Mouse (Mus musculus) heart, postnatal 0 days (tissue): Measurements from ENCODE around the gene Vwce. TPM values are rescaled to one million over a fixed set of nuclear protein-coding genes. Genes with fewer than 3 reads are reported as not detected.

Source experiments
- ATAC-seq: fragments of 200-750 bp; cut with Nextera tagmentation; 2 replicates; pipeline ENCODE4 v1.8.0; 2017; ENCODE audit warnings: low read depth, moderate number of reproducible peaks, moderate library complexity; ENCODE audit not compliant: insufficient read depth
- DNase-seq: peaks from one replicate; pipeline ENCODE4 v3.0.0-alpha.2; 2016; ENCODE audit warnings: low spot score
- H3K27ac ChIP-seq: fragments of 300-500 bp; sonication (generic); 2 replicates; pipeline ENCODE4 v1.5.1; 2014; ENCODE audit warnings: low read depth, mild to moderate bottlenecking
- H3K27me3 ChIP-seq: fragments of 300-500 bp; sonication (generic); 2 replicates; pipeline ENCODE4 v1.6.1; 2014; ENCODE audit warnings: low read length, mixed read lengths; ENCODE audit not compliant: control insufficient read depth, insufficient read depth
- H3K36me3 ChIP-seq: fragments of 300-500 bp; sonication (generic); replicated peaks from 2 replicates; pipeline ENCODE4 v1.6.1; 2014; ENCODE audit warnings: low read length, mixed read lengths; ENCODE audit not compliant: control insufficient read depth, insufficient read depth
- H3K4me1 ChIP-seq: fragments of 300-500 bp; sonication (generic); 2 replicates; pipeline ENCODE4 v1.6.1; 2014; ENCODE audit warnings: antibody characterized with exemption; ENCODE audit not compliant: control insufficient read depth, insufficient read depth
- H3K4me2 ChIP-seq: fragments of 300-500 bp; sonication (generic); 2 replicates; pipeline ENCODE4 v1.6.1; 2014; ENCODE audit warnings: low read depth, mild to moderate bottlenecking, low read length, moderate library complexity
- H3K4me3 ChIP-seq: fragments of 300-500 bp; sonication (generic); 2 replicates; pipeline ENCODE4 v1.5.1; 2014; ENCODE audit warnings: low read depth, low read length
- H3K9ac ChIP-seq: fragments of 300-500 bp; sonication (generic); replicated peaks from 2 replicates; pipeline ENCODE4 v1.6.1; 2014; ENCODE audit warnings: low read depth, low read length, mixed read lengths
- H3K9me3 ChIP-seq: fragments of 300-500 bp; sonication (generic); replicated peaks from 2 replicates; pipeline ENCODE4 v1.6.1; 2016; ENCODE audit warnings: low read length; ENCODE audit not compliant: control insufficient read depth
- CTCF ChIP-seq: IDR thresholded peaks from 2 replicates; pipeline ENCODE4 v1.5.1; 2016; ENCODE audit warnings: antibody characterized with exemption, control low read depth, low read depth
- EP300 ChIP-seq: IDR thresholded peaks from 2 replicates; pipeline ENCODE4 v1.6.1; 2016; ENCODE audit warnings: antibody characterized with exemption, low read depth
- WGBS: fragments of 180-500 bp; shearing (Covaris S2); extraction: QIAGEN DNeasy Blood & Tissue Kit; methylation state at CpG from one replicate; pipeline ENCODE4 v1.1.7; 2014; 5-methylcytosine and 5-hydroxymethylcytosine counted together
- polyA plus RNA-seq: library from polyadenylated mRNA; unstranded; fragments of >200 nt; fragmentation: Nextera tagmentation; extraction: Ambion mirVana; gene quantifications from 2 replicates; pipeline ENCODE4 v1.2.1, GENCODE M21; 2015
- total RNA-seq: library from RNA; depleted of rRNA; stranded (reverse); fragments of >200 nt; gene quantifications from 2 replicates; pipeline ENCODE4 v1.2.3, GENCODE M21; 2014; ENCODE audit warnings: low replicate concordance

Gene Vwce
- total and polyA plus RNA-seq, 2 experiments from 2014 or later: 0.19 to 0.23 TPM

DNA sequence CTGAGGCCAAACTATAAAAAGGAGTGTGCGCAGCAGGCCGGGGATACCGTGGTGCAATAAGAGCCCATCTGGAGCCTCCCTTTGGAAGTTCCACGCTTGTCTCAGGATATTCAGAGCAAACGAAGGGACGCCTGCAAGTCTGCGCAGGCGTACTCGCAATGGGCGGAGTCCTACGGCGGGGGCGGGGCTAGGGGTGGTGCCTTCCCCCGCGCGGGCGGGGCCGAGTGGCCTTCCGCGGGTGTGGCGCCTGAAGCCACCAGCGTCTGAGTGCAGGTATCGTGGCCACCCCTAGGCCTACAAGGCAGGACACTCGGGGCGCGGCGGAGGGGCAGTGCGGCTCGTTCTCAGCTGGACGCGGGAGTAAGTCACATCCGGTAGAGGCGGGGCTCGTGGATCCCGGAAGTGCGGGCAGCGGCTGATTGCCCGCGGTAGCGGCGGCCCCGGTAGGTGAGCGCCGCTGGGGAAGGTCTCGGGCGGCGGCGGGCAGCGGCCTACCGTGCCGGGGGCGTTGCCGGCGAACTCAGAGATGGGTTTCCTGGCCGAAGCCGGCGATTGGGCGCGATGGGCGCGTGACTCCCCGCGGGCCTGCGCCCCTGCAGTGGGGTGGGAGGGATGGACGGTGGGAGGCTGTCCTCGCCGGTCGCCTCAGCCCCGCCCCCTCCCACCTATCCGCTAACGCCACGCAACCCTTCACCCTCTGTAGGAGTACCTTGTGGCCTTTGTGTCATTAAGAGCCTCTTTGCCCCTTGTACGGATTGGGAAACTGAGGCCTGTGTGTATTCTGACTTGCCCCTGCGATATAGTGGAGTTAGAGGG, 54.7 kb downstream of the Vwce start, which contains the start of gene Vps37c:
Gene Vps37c (plus strand): TSS at position 199 of the 816 bp plus-strand sequence.
- ATAC-seq: peak; percentile 88
- under 1% methylated on average over 64 of the region's 74 CpGs for WGBS
- Histone ChIP-seq H3K4me3 (peak within 1 kb of the TSS; percentile 57), H3K4me1 (peaks cover 27% of the 10 kb centered on the region), H3K4me2 (peak within 1 kb of the TSS; percentile 70), H3K27me3 (0 out of 2 replicates have a peak, but pooled peaks cover 3% of the 10 kb centered on the region), H3K9ac (peak within 1 kb of the TSS; percentile 56), H3K36me3 (no peaks in the 10 kb centered on the region; the same call in 1 of the 2 replicates), H3K9me3 (no peaks in the 10 kb centered on the region), H3K27ac (peak within 1 kb of the TSS; percentile 87)
- no peak for TF ChIP-seq CTCF
- no peak for TF ChIP-seq EP300
- peak; percentile 88 for DNase-seq

GRCm38 (mm10) chr19:10689470-10690166, 55.6 kb downstream of the Vwce start:
- peak overlapping the region; percentile 57 for H3K4me3 ChIP-seq
- ATAC-seq (no peak), DNase-seq (no peak)
- H3K4me2 ChIP-seq: peak overlapping the region; percentile 70
- H3K4me1 ChIP-seq: peaks cover 27% of the 10 kb centered on the region
- WGBS: 25% methylated on average over 5 of the region's 5 CpGs
- no peak for TF ChIP-seq EP300
- TF ChIP-seq CTCF: no peak
- no peaks in the 10 kb centered on the region; the same call in 1 of the 2 replicates for H3K36me3 ChIP-seq
- H3K27ac ChIP-seq: peak overlapping the region; percentile 87
- H3K27me3 ChIP-seq: 0 out of 2 replicates have a peak, but pooled peaks cover 3% of the 10 kb centered on the region
- peak overlapping the region; percentile 56 for H3K9ac ChIP-seq
- no peaks in the 10 kb centered on the region for H3K9me3 ChIP-seq

DNA sequence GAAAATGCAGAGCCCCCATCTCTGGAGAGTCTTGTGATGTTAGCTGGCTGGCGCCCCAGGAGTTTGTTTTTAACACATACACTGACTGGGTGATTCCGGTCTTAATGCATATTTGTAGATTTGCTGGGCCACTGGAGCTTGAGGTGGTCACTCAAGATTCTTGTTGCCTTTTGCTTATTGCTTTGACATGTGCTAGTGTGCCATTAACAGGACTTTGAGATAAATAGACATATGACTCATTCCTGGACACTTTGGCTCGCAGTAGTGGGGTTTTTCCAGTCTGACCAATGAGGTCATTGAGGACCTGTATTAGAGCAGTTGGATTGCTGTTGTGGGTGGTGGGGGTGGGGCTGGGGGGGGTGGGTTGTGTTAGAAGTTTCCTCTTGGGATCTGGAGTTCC, 56.3 kb downstream of the Vwce start:
- DNase-seq (peak; percentile 87), ATAC-seq (no peak; the same call in 1 of the 2 replicates)
- peaks cover 28% of the 10 kb centered on the region for H3K4me1 ChIP-seq
- peak overlapping the region; percentile 57 for H3K4me3 ChIP-seq
- H3K36me3 ChIP-seq: no peaks in the 10 kb centered on the region; the same call in 1 of the 2 replicates
- peak overlapping the region; percentile 87 for H3K27ac ChIP-seq
- peak overlapping the region; percentile 70 for H3K4me2 ChIP-seq
- TF ChIP-seq EP300: no peak
- TF ChIP-seq CTCF: no peak
- H3K9ac ChIP-seq: no peak overlapping the region
- no peaks in the 10 kb centered on the region for H3K27me3 ChIP-seq
- 37% methylated on average over 3 of the region's 3 CpGs for WGBS
- H3K9me3 ChIP-seq: no peaks in the 10 kb centered on the region

DNA sequence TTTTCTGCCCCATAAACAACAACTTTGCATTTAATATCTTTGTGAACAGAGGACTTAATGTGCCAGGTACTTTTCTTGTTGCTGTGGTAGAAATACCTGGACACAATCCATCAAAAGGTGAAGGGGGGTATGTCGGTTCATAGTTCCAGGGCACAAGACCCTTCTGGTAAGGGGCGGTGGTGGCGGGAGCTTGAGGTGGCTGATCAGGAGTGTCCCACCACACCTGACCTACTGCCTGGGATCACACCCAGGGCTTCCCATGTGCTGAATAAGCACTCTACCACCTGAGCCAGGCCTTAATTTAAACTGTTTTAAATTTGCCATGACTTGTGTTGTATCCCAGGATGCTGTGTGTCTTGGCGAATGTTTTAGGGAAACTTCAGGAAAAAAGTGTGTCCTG, 57.1 kb downstream of the Vwce start:
- peak overlapping the region; percentile 87 for H3K27ac ChIP-seq
- no peak overlapping the region; the same call in 1 of the 2 replicates for H3K9ac ChIP-seq

GRCm38 (mm10) chr19:10691660-10692059, 57.6 kb downstream of the Vwce start:
- Histone ChIP-seq H3K27me3 (no peaks in the 10 kb centered on the region), H3K9me3 (no peaks in the 10 kb centered on the region), H3K9ac (no peak overlapping the region), H3K4me1 (peaks cover 40% of the 10 kb centered on the region), H3K4me3 (no peak overlapping the region), H3K36me3 (no peaks in the 10 kb centered on the region; the same call in 1 of the 2 replicates), H3K4me2 (no peak overlapping the region), H3K27ac (no peak overlapping the region)
- DNase-seq (no peak), ATAC-seq (no peak)
- no peak for TF ChIP-seq CTCF
- no peak for TF ChIP-seq EP300
- WGBS: 72% methylated on average over 3 of the region's 3 CpGs

More for the DNA sequence above, 57.1 kb downstream of the Vwce start:
- TF ChIP-seq EP300 (no peak), CTCF (no peak)
- no peaks in the 10 kb centered on the region; the same call in 1 of the 2 replicates for H3K36me3 ChIP-seq
- H3K4me3 ChIP-seq: no peak overlapping the region
- WGBS: 91% methylated on average over 4 of the region's 4 CpGs
- no peaks in the 10 kb centered on the region for H3K27me3 ChIP-seq
- DNase-seq (no peak), ATAC-seq (no peak)
- H3K4me2 ChIP-seq: 0 out of 2 replicates have a peak overlapping the region, but pooled peaks have one; percentile 70
- no peaks in the 10 kb centered on the region for H3K9me3 ChIP-seq
- peaks cover 35% of the 10 kb centered on the region for H3K4me1 ChIP-seq
